Mouse (Mus musculus): ENCODE results near the gene Fktn. TPM values are rescaled to one million over a fixed set of nuclear protein-coding genes. Genes with fewer than 3 reads are reported as not detected.
"Not testable (repeated sequence)": the region's sequence is repeated elsewhere in the genome, so short reads cannot be mapped to it uniquely, and the experiment has no call there.

The Fktn gene
- polyA plus RNA-seq, 1 experiment from 2014 or later = 14.2 TPM

DNA sequence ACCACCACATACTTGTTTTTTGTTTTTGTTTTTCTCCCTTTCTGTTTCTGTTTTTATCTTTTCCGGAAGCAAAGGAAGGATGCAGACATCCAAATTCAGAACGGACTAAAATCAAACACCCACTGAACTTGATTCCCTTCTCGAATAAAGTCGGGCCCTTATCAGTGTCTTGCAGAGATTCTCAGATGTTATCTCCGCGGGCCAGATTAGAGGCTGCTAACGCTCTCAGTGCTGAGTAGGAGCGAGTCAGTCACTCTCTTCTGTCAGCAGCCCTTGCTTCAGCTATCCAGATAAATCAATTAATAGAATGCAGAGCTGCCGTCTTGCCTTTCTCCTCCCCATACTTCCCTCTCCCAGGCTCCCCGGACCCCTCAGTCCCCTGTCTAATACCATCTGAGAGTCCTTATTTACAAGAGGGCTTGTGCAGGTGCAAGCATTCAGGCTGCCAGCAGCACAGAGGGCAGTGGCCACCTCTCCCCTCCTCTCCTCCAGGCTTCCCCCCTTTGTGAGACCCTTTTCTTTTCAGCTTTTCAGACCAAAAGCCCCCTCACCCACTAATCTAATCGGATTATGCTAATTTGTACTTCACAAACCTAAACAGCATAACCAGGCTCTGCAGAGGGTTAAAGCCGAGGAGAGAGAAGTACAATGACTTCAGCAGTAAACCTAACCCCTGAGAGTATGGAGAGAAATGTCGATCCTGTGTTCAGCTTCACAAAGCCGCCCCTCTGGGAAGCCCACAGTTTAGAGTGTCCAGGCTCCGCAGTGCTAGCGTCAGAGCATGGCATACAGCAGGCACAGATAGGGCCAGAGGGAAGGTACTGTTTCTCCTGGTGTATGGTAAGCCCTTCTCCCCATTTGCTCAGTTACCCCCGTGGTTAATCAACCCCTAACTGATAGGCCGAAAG, 83.3 kb downstream of the Fktn start:
- 16% methylated on average over 18 of the region's 18 CpGs for WGBS
- H3K4me3 ChIP-seq (replicated peaks) = no peak overlapping the region
- H3K9ac ChIP-seq = no peak overlapping the region
- H3K4me1 ChIP-seq = 0 out of 2 replicates have a peak, but pooled peaks cover 3% of the 10 kb centered on the region
- H3K9me3 ChIP-seq (replicated peaks) = no peaks in the 10 kb centered on the region
- H3K36me3 ChIP-seq = no peaks in the 10 kb centered on the region
- no peak overlapping the region for H3K4me2 ChIP-seq (replicated peaks)
- ATAC-seq (ENCODE audit: insufficient number of reproducible peaks, low FRiP score, low TSS enrichment, low read depth) = no peak
- no peak overlapping the region for H3K27ac ChIP-seq (replicated peaks)
- H3K27me3 ChIP-seq = no peaks in the 10 kb centered on the region; the same call in 1 of the 2 replicates

DNA sequence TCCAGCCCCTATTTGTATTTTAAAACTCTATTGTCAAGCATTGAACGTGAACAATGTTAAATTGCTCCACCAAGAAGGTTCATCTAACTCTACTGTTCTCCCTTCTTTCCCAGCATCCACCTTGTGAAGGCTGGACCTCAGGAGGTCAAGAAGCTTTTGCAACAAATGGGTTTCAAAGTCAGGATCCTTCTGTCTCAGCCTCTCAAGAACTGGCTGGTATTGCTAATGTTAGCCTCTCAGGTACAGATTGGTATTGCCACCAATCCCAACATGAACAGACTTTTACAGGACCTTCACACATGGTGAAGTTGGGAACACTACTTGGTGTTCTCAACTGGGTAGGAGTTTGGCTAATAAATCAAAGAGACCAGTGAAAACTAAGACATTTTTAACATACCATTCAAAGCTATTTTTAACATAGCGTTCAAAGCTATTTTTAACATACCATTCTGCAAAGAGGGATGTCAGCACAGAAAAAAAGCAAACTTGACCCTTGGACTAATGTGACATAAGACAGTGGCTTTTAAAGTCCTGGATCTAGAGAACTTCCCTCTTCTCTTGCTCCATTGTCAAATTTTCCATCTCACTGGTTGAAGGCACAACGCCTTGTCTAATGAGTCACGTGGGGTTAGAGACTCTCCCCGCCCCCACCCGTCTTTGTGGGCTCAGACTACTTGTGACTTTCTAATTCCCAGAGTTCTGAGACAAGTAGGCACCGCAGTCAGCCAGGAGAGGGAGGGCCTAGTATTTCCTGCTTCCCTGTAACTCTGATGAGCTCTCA, 85.3 kb downstream of the Fktn start:
- Histone ChIP-seq H3K9me3 (replicated peaks) (no peaks in the 10 kb centered on the region), H3K4me1 (0 out of 2 replicates have a peak, but pooled peaks cover 3% of the 10 kb centered on the region)
- no peak for ATAC-seq (ENCODE audit: insufficient number of reproducible peaks, low FRiP score, low TSS enrichment, low read depth)

DNA sequence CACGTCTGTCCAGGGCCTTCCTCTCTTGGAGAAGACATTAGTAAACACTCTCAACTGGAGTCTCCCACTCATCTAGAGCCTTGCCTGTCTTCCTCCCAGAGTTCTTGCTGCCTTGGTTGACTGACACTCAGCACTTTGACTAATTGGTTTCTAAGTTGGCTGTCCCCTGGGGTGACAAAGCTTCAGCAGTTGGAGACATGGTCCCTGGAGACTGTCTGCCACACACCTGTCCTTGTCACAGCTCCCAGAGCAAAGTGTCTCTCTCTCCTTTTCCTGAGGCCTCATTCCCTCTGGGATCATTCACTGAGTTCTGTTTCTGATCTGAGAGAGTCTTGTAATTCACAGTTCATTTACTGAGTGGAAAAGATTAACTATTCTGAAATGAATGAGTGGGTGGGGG, 86.0 kb downstream of the Fktn start:
- H3K36me3 ChIP-seq = no peaks in the 10 kb centered on the region
- no peaks in the 10 kb centered on the region for H3K9me3 ChIP-seq (replicated peaks)
- ATAC-seq (ENCODE audit: insufficient number of reproducible peaks, low FRiP score, low TSS enrichment, low read depth) = no peak
- H3K4me1 ChIP-seq = 0 out of 2 replicates have a peak, but pooled peaks cover 3% of the 10 kb centered on the region
- whole genome bisulfite sequencing = 40% methylated on average over 1 of the region's 1 CpGs
- no peak overlapping the region for H3K4me2 ChIP-seq (replicated peaks)
- H3K4me3 ChIP-seq (replicated peaks) = no peak overlapping the region
- no peaks in the 10 kb centered on the region; the same call in 1 of the 2 replicates for H3K27me3 ChIP-seq
- no peak overlapping the region for H3K27ac ChIP-seq (replicated peaks)
- H3K9ac ChIP-seq = no peak overlapping the region

More for the DNA sequence above, 85.3 kb downstream of the Fktn start:
- Histone ChIP-seq H3K4me2 (replicated peaks) (no peak overlapping the region), H3K9ac (no peak overlapping the region), H3K27me3 (no peaks in the 10 kb centered on the region; the same call in 1 of the 2 replicates), H3K4me3 (replicated peaks) (no peak overlapping the region), H3K27ac (replicated peaks) (no peak overlapping the region), H3K36me3 (no peaks in the 10 kb centered on the region)
- WGBS = 46% methylated on average over 7 of the region's 7 CpGs

DNA sequence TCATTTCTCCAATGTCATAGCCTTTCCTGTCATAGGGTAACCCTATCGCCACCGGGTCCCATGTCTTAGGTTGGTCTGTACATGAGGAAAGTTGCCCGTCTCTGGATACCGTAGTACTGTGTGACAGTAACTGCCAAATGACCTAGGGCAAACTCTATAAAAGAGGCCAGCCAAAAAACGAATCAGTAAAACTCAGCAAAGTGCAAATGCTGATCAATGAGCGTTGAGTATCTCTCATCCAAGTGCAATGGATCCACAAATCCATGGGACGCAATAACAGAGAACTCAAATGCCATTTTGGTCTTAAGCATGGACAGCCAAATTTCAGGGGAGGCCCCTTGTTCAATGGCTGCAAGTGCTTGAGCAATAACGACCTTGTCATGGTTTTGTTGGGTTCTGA, 89.9 kb downstream of the Fktn start:
- not testable (repeated sequence) for H3K9me3 ChIP-seq (replicated peaks); H3K9ac ChIP-seq; H3K27me3 ChIP-seq; ATAC-seq (ENCODE audit: insufficient number of reproducible peaks, low FRiP score, low TSS enrichment, low read depth); H3K36me3 ChIP-seq; H3K4me3 ChIP-seq (replicated peaks); H3K4me1 ChIP-seq; H3K4me2 ChIP-seq (replicated peaks); H3K27ac ChIP-seq (replicated peaks)
- 94% methylated on average over 8 of the region's 8 CpGs for WGBS

DNA sequence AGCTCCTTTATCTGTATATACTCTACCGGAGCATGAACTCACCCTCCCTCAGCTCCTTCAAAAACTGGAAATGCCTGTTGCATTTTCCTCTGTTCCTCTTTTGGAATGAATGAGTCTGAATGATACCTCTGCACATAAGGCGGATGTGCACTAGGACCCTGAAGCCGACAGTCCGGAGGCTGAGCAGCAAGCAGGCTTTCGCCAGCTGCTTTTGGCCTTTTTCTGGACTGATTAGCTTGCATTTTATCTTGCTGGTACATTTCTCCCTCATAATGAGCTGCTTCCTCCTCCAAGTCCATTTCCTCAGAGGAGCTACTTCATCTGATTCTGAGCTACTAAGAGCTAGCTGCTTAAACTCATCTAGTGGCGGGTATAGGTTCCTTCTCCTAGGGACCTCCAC, 92.6 kb downstream of the Fktn start:
- 71% methylated on average over 6 of the region's 6 CpGs for WGBS
- H3K36me3 ChIP-seq; ATAC-seq (ENCODE audit: insufficient number of reproducible peaks, low FRiP score, low TSS enrichment, low read depth); H3K27ac ChIP-seq (replicated peaks); H3K9ac ChIP-seq; H3K4me1 ChIP-seq; H3K27me3 ChIP-seq; H3K9me3 ChIP-seq (replicated peaks); H3K4me3 ChIP-seq (replicated peaks); H3K4me2 ChIP-seq (replicated peaks): not testable (repeated sequence)

DNA sequence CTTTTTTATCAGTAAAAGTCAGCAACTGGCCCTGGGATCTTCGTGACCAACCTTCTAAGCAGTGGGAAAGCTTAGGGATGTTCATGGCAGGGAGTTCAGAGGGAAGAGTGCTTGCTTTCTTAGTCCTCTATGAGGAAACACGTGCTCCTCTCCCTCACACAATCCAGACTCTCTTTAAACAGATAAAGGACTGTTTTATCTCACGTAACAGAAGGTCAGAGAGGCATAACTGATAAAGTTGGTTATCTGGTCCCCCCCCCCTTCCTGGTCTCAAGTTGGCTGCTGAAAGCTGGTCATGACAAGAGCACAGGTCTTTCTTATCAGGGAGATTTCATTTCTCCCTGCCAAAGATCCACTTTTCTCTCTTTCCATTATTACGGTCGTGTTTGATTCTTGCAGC, 104.5 kb downstream of the Fktn start:
- Histone ChIP-seq H3K4me2 (replicated peaks) (no peak overlapping the region), H3K4me3 (replicated peaks) (no peak overlapping the region), H3K27ac (replicated peaks) (no peak overlapping the region), H3K36me3 (no peaks in the 10 kb centered on the region), H3K9ac (no peak overlapping the region), H3K4me1 (no peaks in the 10 kb centered on the region), H3K27me3 (no peaks in the 10 kb centered on the region), H3K9me3 (replicated peaks) (no peaks in the 10 kb centered on the region)
- WGBS = 68% methylated on average over 5 of the region's 5 CpGs
- ATAC-seq (ENCODE audit: insufficient number of reproducible peaks, low FRiP score, low TSS enrichment, low read depth) = no peak

DNA sequence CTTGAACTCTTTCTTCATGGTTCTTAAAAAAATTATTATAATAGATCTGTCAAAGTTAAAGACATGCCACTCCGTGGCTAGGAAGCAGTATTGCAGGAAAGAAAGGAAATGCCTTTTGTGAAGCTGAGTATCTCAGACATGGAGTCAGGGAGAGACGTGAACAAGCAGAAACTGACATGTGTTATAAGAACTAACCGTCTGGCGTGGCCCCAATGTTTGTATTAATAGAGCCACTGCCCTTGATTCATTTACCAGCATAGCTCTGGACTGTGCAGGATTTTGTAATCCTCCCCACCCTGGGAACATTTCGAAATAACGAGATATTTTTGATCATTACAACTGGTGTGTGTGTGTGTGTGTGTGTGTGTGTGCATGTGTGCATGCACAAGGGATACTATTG, 109.9 kb downstream of the Fktn start:
- no peak for ATAC-seq (ENCODE audit: insufficient number of reproducible peaks, low FRiP score, low TSS enrichment, low read depth)
- Histone ChIP-seq H3K4me3 (replicated peaks) (no peak overlapping the region), H3K4me2 (replicated peaks) (no peak overlapping the region), H3K9me3 (replicated peaks) (no peaks in the 10 kb centered on the region), H3K9ac (no peak overlapping the region), H3K4me1 (0 out of 2 replicates have a peak, but pooled peaks cover 5% of the 10 kb centered on the region), H3K27me3 (no peaks in the 10 kb centered on the region), H3K27ac (replicated peaks) (no peak overlapping the region), H3K36me3 (no peaks in the 10 kb centered on the region)
- 41% methylated on average over 6 of the region's 6 CpGs for WGBS

DNA sequence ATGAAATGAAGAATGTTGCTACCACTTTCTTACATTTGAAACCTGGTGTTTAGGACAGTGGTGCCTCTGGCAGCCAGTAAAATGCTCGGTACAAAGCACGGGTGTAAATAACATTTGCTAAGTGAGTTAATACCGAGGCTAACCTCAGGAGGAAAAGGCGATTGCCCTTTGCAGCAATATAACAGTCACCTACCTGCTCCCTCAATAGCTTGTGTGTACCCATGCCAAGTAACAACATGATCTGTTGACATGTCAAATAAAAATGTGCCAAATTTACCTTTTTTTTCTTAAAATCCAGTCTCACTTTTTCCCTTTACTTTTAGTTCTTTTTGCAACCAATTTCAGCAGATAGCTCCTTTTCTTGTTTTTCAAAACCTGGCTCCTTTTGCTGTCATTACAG, 111.0 kb downstream of the Fktn start:
- H3K4me3 ChIP-seq (replicated peaks) = no peak overlapping the region
- ATAC-seq (ENCODE audit: insufficient number of reproducible peaks, low FRiP score, low TSS enrichment, low read depth) = no peak
- no peaks in the 10 kb centered on the region for H3K36me3 ChIP-seq
- H3K4me2 ChIP-seq (replicated peaks) = no peak overlapping the region
- no peak overlapping the region for H3K27ac ChIP-seq (replicated peaks)
- no peak overlapping the region for H3K9ac ChIP-seq
- H3K9me3 ChIP-seq (replicated peaks) = no peaks in the 10 kb centered on the region
- 47% methylated on average over 4 of the region's 4 CpGs for WGBS
- H3K27me3 ChIP-seq = no peaks in the 10 kb centered on the region
- 0 out of 2 replicates have a peak, but pooled peaks cover 5% of the 10 kb centered on the region for H3K4me1 ChIP-seq

DNA sequence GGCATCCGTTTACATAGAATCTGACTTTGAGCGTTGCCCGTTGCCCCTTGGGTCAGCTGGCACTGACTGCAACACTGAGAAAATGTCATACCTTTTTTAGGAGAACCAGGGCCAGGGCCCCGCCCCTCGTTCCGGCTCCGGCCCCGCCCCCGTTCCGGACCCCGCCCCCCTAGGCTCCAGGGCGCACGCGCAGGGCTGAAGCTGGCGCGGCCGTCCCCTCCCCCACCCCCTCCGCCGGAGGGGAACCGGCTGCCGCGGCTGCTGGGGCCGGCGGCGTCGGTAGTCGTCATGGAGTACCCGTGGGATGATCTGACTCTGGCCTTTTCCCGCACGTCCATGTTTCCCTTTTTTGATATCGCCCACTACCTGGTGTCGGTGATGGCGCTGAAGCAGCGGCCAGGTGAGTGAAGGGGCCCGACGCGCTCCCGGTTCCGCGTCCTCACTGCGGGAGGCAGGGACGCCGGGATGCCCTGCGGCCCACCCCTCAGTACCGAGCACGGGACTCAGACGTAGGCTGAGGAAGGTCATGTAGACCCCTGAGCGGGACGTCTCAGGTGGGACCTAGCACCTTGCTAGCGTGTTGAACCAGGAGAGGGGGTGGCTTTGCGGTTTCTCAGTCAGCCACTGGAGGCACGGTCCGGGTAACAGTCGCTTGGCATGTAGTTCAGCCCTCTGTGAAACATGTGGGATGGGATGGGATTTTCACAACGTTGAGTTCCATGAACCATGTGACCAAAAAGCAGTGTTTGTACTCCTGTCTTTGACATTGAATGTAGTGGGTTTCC, 112.2 kb downstream of the Fktn start, which contains the start of gene Tmem38b:
Tmem38b (plus strand) TSS at position 225 of the 785 bp plus-strand sequence.
- peak within 1 kb of the TSS; percentile 55 for H3K9ac ChIP-seq
- peak within 1 kb of the TSS; percentile 81 for H3K4me2 ChIP-seq (replicated peaks)
- no peaks in the 10 kb centered on the region for H3K27me3 ChIP-seq
- H3K9me3 ChIP-seq (replicated peaks) = no peaks in the 10 kb centered on the region
- peak within 1 kb of the TSS; percentile 91 for H3K4me3 ChIP-seq (replicated peaks)
- ATAC-seq (ENCODE audit: insufficient number of reproducible peaks, low FRiP score, low TSS enrichment, low read depth) = peak; percentile 89
- WGBS = under 1% methylated on average over 51 of the region's 55 CpGs
- H3K36me3 ChIP-seq = no peaks in the 10 kb centered on the region
- H3K27ac ChIP-seq (replicated peaks) = peak within 1 kb of the TSS; percentile 61; the same call in 1 of the 2 replicates
- 0 out of 2 replicates have a peak, but pooled peaks cover 5% of the 10 kb centered on the region for H3K4me1 ChIP-seq

DNA sequence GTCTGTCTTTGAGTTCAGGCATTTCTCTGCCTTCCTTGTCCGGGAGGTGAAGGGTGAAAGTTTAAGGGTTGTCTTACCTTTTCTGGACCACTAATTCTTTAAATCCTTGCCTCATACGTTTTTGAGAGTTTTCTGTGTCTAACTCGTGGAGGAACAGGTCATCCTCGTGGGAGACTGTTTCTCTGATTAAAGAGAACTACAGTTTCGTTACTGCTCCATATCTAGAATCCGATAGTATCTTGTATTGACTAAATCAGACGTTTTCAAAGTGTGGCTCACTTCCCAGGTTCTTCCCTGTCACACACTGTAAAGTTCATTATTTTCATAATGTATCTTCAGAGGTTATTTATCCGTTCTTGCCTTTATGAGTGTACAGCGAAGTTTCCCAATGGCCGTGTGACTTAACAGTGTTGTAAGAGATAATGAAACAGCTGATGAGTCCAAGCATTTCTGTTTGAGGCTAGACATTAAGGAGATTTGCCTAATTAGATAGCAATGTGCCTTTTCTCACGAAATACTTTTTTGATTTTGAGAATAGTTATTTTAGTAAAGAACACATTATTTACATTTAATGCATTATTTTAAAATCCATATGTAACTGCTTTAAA, 112.9 kb downstream of the Fktn start:
- H3K27me3 ChIP-seq = no peaks in the 10 kb centered on the region
- H3K36me3 ChIP-seq = no peaks in the 10 kb centered on the region
- no peaks in the 10 kb centered on the region for H3K9me3 ChIP-seq (replicated peaks)
- 11% methylated on average over 11 of the region's 11 CpGs for WGBS
- ATAC-seq (ENCODE audit: insufficient number of reproducible peaks, low FRiP score, low TSS enrichment, low read depth) = no peak
- H3K27ac ChIP-seq (replicated peaks) = peak overlapping the region; percentile 8; the same call in 1 of the 2 replicates
- H3K9ac ChIP-seq = no peak overlapping the region; the same call in 1 of the 2 replicates
- peak overlapping the region; percentile 81 for H3K4me2 ChIP-seq (replicated peaks)
- peak overlapping the region; percentile 91 for H3K4me3 ChIP-seq (replicated peaks)
- 0 out of 2 replicates have a peak, but pooled peaks cover 5% of the 10 kb centered on the region for H3K4me1 ChIP-seq

Measured in embryonic facial prominence, embryonic 15.5 days (tissue).